Mouse (Mus musculus) kidney, postnatal 0 days (tissue): ENCODE data around the gene Tex33. TPM values are rescaled to one million over a fixed set of nuclear protein-coding genes. Genes with fewer than 3 reads are reported as not detected.

Experiments used
- ATAC-seq: fragments of 200-750 bp; cut with Nextera tagmentation; replicated peaks from 2 replicates; pipeline ENCODE4 v1.8.0; 2017; ENCODE audit warnings: low read depth, moderate number of reproducible peaks, moderate TSS enrichment, moderate library complexity; ENCODE audit not compliant: low FRiP score
- DNase-seq: peaks from one replicate; pipeline ENCODE4 v3.0.0-alpha.2; 2016; ENCODE audit warnings: low spot score
- H3K27ac ChIP-seq: fragments of 300-500 bp; sonication (generic); 2 replicates; pipeline ENCODE4 v1.5.1; 2014; ENCODE audit warnings: mild to moderate bottlenecking
- H3K27me3 ChIP-seq: fragments of 300-500 bp; sonication (generic); 2 replicates; pipeline ENCODE4 v1.6.1; 2014; ENCODE audit warnings: low read length, mixed read lengths; ENCODE audit not compliant: insufficient read depth
- H3K36me3 ChIP-seq: fragments of 300-500 bp; sonication (generic); 2 replicates; pipeline ENCODE4 v1.6.1; 2014; ENCODE audit warnings: low read length, mixed read lengths; ENCODE audit not compliant: insufficient read depth
- H3K4me1 ChIP-seq: fragments of 300-500 bp; sonication (generic); replicated peaks from 2 replicates; pipeline ENCODE4 v1.6.1; 2014; ENCODE audit warnings: antibody characterized with exemption, low read length, mixed read lengths; ENCODE audit not compliant: insufficient read depth
- H3K4me2 ChIP-seq: fragments of 300-500 bp; sonication (generic); 2 replicates; pipeline ENCODE4 v1.6.1; 2014; ENCODE audit warnings: mild to moderate bottlenecking, low read length, moderate library complexity, mixed read lengths
- H3K4me3 ChIP-seq: fragments of 300-500 bp; sonication (generic); replicated peaks from 2 replicates; pipeline ENCODE4 v1.5.1; 2014; ENCODE audit warnings: low read depth, low read length
- H3K9ac ChIP-seq: fragments of 300-500 bp; sonication (generic); 2 replicates; pipeline ENCODE4 v1.6.1; 2014; ENCODE audit warnings: low read depth, low read length
- H3K9me3 ChIP-seq: fragments of 300-500 bp; sonication (generic); replicated peaks from 2 replicates; pipeline ENCODE4 v1.6.1; 2016; ENCODE audit warnings: low read length, inconsistent platforms, mixed read lengths
- CTCF ChIP-seq: IDR thresholded peaks from 2 replicates; pipeline ENCODE4 v1.5.1; 2016; ENCODE audit warnings: antibody characterized with exemption, low read depth, mild to moderate bottlenecking, moderate library complexity
- WGBS: fragments of 180-500 bp; shearing (Covaris S2); extraction: QIAGEN DNeasy Blood & Tissue Kit; methylation state at CpG from one replicate; pipeline ENCODE4 v1.1.7; 2014; 5-methylcytosine and 5-hydroxymethylcytosine counted together
- polyA plus RNA-seq: library from polyadenylated mRNA; unstranded; fragments of >200 nt; fragmentation: Nextera tagmentation; extraction: Ambion mirVana; gene quantifications from 2 replicates; pipeline ENCODE4 v1.2.1, GENCODE M21; 2015

The Tex33 gene
- polyA plus RNA-seq, 1 experiment from 2014 or later: not detected

- no peaks in the 10 kb centered on the region for H3K27me3 ChIP-seq
- WGBS: 18% methylated on average over 16 of the region's 16 CpGs
- H3K9ac ChIP-seq: 0 out of 2 replicates have a peak overlapping the region, but pooled peaks have one; percentile 27
- no peaks in the 10 kb centered on the region for H3K9me3 ChIP-seq
- peak; percentile 85 for DNase-seq
- no peak overlapping the region for H3K27ac ChIP-seq
- peak overlapping the region; percentile 37; the same call in 1 of the 2 replicates for H3K4me2 ChIP-seq
- no peak overlapping the region for H3K4me3 ChIP-seq
- 0 out of 2 replicates have a peak, but pooled peaks have one; percentile 33 for ATAC-seq
- no peaks in the 10 kb centered on the region; the same call in 1 of the 2 replicates for H3K4me1 ChIP-seq
- peak; percentile 88 for TF ChIP-seq CTCF
- H3K36me3 ChIP-seq: no peaks in the 10 kb centered on the region
Observed at GRCm38 (mm10) chr15:78422046-78422956, 26.6 kb upstream of the Tex33 start.

GRCm38 (mm10) chr15:78420395-78420794 lies 24.7 kb upstream of the Tex33 start:
- WGBS: 80% methylated on average over 13 of the region's 13 CpGs
- ATAC-seq (no peak), DNase-seq (no peak)
- Histone ChIP-seq H3K36me3 (no peaks in the 10 kb centered on the region), H3K27ac (no peak overlapping the region), H3K4me2 (no peak overlapping the region), H3K9me3 (no peaks in the 10 kb centered on the region), H3K27me3 (no peaks in the 10 kb centered on the region), H3K4me3 (no peak overlapping the region), H3K4me1 (peaks cover 10% of the 10 kb centered on the region), H3K9ac (no peak overlapping the region)
- TF ChIP-seq CTCF: no peak

DNA sequence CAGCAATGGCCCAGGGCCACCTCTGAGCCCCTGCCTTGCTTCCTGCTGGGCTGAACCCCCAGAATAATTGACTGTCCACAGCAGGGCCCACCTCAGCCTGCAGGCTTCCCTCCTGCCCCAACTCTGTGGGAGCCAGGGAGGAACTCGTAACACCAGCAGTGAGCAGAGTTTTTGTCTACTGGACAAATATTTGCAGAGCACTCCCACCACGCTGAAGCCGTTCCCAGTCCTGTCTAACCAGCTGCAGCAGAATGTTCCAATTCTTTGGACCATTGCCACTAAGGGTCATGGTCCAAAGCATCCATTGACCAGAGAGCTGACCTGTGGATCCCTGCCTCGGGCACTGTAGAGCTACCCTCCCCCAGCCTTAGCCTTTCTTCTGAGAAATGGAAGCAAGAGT lies 21.2 kb upstream of the Tex33 start:
- H3K27me3 ChIP-seq: no peaks in the 10 kb centered on the region; the same call in 1 of the 2 replicates
- H3K9ac ChIP-seq: no peak overlapping the region
- DNase-seq (peak; percentile 87), ATAC-seq (peak; percentile 92)
- peak overlapping the region; percentile 77; the same call in 1 of the 2 replicates for H3K27ac ChIP-seq
- no peak overlapping the region for H3K4me3 ChIP-seq
- no peaks in the 10 kb centered on the region for H3K9me3 ChIP-seq
- 14% methylated on average over 4 of the region's 4 CpGs for WGBS
- no peaks in the 10 kb centered on the region for H3K36me3 ChIP-seq
- H3K4me1 ChIP-seq: peaks cover 10% of the 10 kb centered on the region
- TF ChIP-seq CTCF: no peak
- H3K4me2 ChIP-seq: no peak overlapping the region

GRCm38 (mm10) chr15:78414157-78414556 lies 18.4 kb upstream of the Tex33 start:
- no peak for TF ChIP-seq CTCF
- Histone ChIP-seq H3K4me2 (no peak overlapping the region), H3K27me3 (no peaks in the 10 kb centered on the region; the same call in 1 of the 2 replicates), H3K4me3 (no peak overlapping the region), H3K27ac (no peak overlapping the region), H3K36me3 (no peaks in the 10 kb centered on the region), H3K4me1 (peaks cover 14% of the 10 kb centered on the region), H3K9ac (no peak overlapping the region), H3K9me3 (no peaks in the 10 kb centered on the region)
- DNase-seq: no peak
- no peak for ATAC-seq
- WGBS: 85% methylated on average over 8 of the region's 8 CpGs

DNA sequence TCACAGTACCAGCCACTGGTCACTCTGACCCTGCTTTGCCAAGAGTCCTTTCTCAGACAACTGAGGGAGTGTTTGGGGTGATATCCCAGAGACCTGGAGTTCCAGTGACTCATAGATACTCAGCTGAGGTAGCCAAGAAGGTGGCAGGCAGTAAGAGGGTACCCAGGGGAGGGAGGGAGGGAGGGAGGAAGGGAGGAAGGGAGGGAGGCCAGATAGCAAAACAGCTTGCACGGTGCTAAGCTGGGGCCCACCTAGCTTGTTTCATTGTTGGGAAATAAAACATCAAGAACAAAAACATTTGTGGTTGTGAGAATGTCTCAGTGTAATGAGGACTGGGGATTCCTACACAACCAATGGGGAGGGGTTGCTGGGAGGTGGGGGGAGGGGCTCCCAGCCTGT lies 18.0 kb upstream of the Tex33 start:
- H3K4me1 ChIP-seq: peaks cover 14% of the 10 kb centered on the region
- H3K4me2 ChIP-seq: no peak overlapping the region
- no peak for TF ChIP-seq CTCF
- no peaks in the 10 kb centered on the region for H3K9me3 ChIP-seq
- H3K36me3 ChIP-seq: no peaks in the 10 kb centered on the region
- no peak for ATAC-seq
- DNase-seq: no peak
- no peak overlapping the region for H3K4me3 ChIP-seq
- WGBS: 28% methylated on average over 1 of the region's 1 CpGs
- no peak overlapping the region for H3K9ac ChIP-seq
- no peaks in the 10 kb centered on the region; the same call in 1 of the 2 replicates for H3K27me3 ChIP-seq
- no peak overlapping the region for H3K27ac ChIP-seq

DNA sequence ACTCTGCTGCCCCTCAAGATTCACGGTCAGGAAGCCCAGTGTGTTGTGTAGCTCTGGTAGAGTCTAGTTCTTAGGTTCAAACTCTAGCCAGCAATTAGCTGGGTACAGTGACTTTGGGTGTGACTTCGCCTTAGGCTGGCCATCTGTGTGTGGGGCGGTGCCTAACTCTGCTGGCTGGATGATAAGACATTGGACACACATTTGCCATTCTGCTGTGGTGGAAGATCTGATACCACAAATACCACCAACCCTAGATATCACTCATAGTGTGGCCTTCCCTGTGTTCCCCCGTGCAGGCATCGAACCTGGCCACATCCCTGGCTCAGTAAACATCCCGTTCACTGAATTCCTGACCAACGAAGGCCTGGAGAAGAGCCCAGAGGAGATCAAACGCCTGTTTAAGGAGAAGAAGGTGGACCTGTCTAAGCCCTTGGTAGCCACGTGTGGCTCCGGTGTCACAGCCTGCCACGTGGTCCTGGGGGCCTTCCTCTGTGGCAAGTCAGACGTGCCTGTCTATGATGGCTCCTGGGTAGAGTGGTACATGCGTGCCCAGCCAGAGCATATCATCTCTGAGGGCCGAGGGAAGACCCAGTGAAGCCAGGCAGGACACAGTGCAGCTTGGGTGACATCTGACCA lies 17.5 kb upstream of the Tex33 start:
- no peak for TF ChIP-seq CTCF
- no peaks in the 10 kb centered on the region; the same call in 1 of the 2 replicates for H3K27me3 ChIP-seq
- no peak for ATAC-seq

More for the DNA sequence above, 17.5 kb upstream of the Tex33 start:
- H3K4me2 ChIP-seq: no peak overlapping the region
- no peaks in the 10 kb centered on the region for H3K9me3 ChIP-seq
- no peaks in the 10 kb centered on the region for H3K36me3 ChIP-seq
- no peak overlapping the region for H3K4me3 ChIP-seq
- H3K27ac ChIP-seq: no peak overlapping the region
- no peak for DNase-seq
- H3K4me1 ChIP-seq: peaks cover 14% of the 10 kb centered on the region
- WGBS: 92% methylated on average over 14 of the region's 14 CpGs
- H3K9ac ChIP-seq: no peak overlapping the region
